Mouse (Mus musculus): ENCODE results near the gene Chst1. TPM values are rescaled to one million over a fixed set of nuclear protein-coding genes. Genes with fewer than 3 reads are reported as not detected.

Gene Chst1
- polyA plus RNA-seq, 1 experiment from 2014 or later, result 0.56 TPM

- no peak for ATAC-seq
- no peak overlapping the region for H3K27ac ChIP-seq
- H3K4me3 ChIP-seq, result no peak overlapping the region
- no peaks in the 10 kb centered on the region for H3K36me3 ChIP-seq
- no peak overlapping the region for H3K9ac ChIP-seq
- H3K4me2 ChIP-seq, result no peak overlapping the region
- WGBS (ENCODE audit: insufficient replicate concordance), result 87% methylated on average over 15 of the region's 15 CpGs
- no peaks in the 10 kb centered on the region; the same call in 1 of the 2 replicates for H3K27me3 ChIP-seq (replicated peaks)
- peaks cover 28% of the 10 kb centered on the region for H3K4me1 ChIP-seq
- no peaks in the 10 kb centered on the region for H3K9me3 ChIP-seq (replicated peaks)
Measured at GRCm38 (mm10) chr2:92613645-92614044, 14.1 kb downstream of the Chst1 start.

GRCm38 (mm10) chr2:92614106-92614505 is 14.6 kb downstream of the Chst1 start:
- H3K27ac ChIP-seq, result no peak overlapping the region
- H3K4me3 ChIP-seq, result no peak overlapping the region
- no peaks in the 10 kb centered on the region for H3K36me3 ChIP-seq
- WGBS (ENCODE audit: insufficient replicate concordance), result 72% methylated on average over 14 of the region's 14 CpGs
- H3K4me1 ChIP-seq, result peaks cover 28% of the 10 kb centered on the region
- no peaks in the 10 kb centered on the region for H3K9me3 ChIP-seq (replicated peaks)
- no peak for ATAC-seq
- H3K27me3 ChIP-seq (replicated peaks), result no peaks in the 10 kb centered on the region; the same call in 1 of the 2 replicates
- no peak overlapping the region for H3K9ac ChIP-seq
- H3K4me2 ChIP-seq, result no peak overlapping the region

GRCm38 (mm10) chr2:92617077-92617756 is 17.7 kb downstream of the Chst1 start:
- no peaks in the 10 kb centered on the region for H3K36me3 ChIP-seq
- H3K4me2 ChIP-seq, result peak overlapping the region; percentile 15; the same call in 1 of the 2 replicates
- H3K4me3 ChIP-seq, result no peak overlapping the region
- H3K27me3 ChIP-seq (replicated peaks), result no peaks in the 10 kb centered on the region; the same call in 1 of the 2 replicates
- H3K9ac ChIP-seq, result no peak overlapping the region
- H3K27ac ChIP-seq, result no peak overlapping the region
- peak; percentile 82 for ATAC-seq
- no peaks in the 10 kb centered on the region for H3K9me3 ChIP-seq (replicated peaks)
- H3K4me1 ChIP-seq, result peaks cover 24% of the 10 kb centered on the region
- WGBS (ENCODE audit: insufficient replicate concordance), result 37% methylated on average over 16 of the region's 16 CpGs

- Histone ChIP-seq H3K27ac (no peak overlapping the region), H3K4me1 (peaks cover 24% of the 10 kb centered on the region), H3K9me3 (replicated peaks) (no peaks in the 10 kb centered on the region), H3K9ac (no peak overlapping the region), H3K36me3 (no peaks in the 10 kb centered on the region), H3K4me3 (no peak overlapping the region), H3K4me2 (no peak overlapping the region), H3K27me3 (replicated peaks) (no peaks in the 10 kb centered on the region; the same call in 1 of the 2 replicates)
- no peak for ATAC-seq
- 50% methylated on average over 6 of the region's 6 CpGs for WGBS (ENCODE audit: insufficient replicate concordance)
Measured at GRCm38 (mm10) chr2:92618016-92618415, 18.5 kb downstream of the Chst1 start.

- Histone ChIP-seq H3K9me3 (replicated peaks) (no peaks in the 10 kb centered on the region), H3K4me3 (no peak overlapping the region), H3K27me3 (replicated peaks) (0 out of 2 replicates have a peak, but pooled peaks cover 7% of the 10 kb centered on the region), H3K9ac (no peak overlapping the region), H3K4me1 (no peaks in the 10 kb centered on the region), H3K4me2 (no peak overlapping the region), H3K36me3 (no peaks in the 10 kb centered on the region), H3K27ac (no peak overlapping the region)
- ATAC-seq, result no peak
- WGBS (ENCODE audit: insufficient replicate concordance), result 63% methylated on average over 2 of the region's 2 CpGs
Measured at GRCm38 (mm10) chr2:92627633-92628032, 28.1 kb downstream of the Chst1 start.

- H3K9me3 ChIP-seq (replicated peaks), result no peaks in the 10 kb centered on the region
- H3K27me3 ChIP-seq (replicated peaks), result 0 out of 2 replicates have a peak, but pooled peaks cover 7% of the 10 kb centered on the region
- WGBS (ENCODE audit: insufficient replicate concordance), result 76% methylated on average over 11 of the region's 11 CpGs
- H3K36me3 ChIP-seq, result no peaks in the 10 kb centered on the region
- no peaks in the 10 kb centered on the region for H3K4me1 ChIP-seq
- H3K4me3 ChIP-seq, result no peak overlapping the region
- no peak overlapping the region for H3K9ac ChIP-seq
- no peak overlapping the region for H3K4me2 ChIP-seq
- no peak for ATAC-seq
- H3K27ac ChIP-seq, result no peak overlapping the region
Measured at GRCm38 (mm10) chr2:92630799-92631198, 31.3 kb downstream of the Chst1 start.

GRCm38 (mm10) chr2:92632027-92632426 is 32.5 kb downstream of the Chst1 start:
- ATAC-seq, result no peak
- 65% methylated on average over 1 of the region's 1 CpGs for WGBS (ENCODE audit: insufficient replicate concordance)
- H3K4me3 ChIP-seq, result no peak overlapping the region

GRCm38 (mm10) chr2:92640555-92640954 is 41.0 kb downstream of the Chst1 start:
- H3K4me2 ChIP-seq, result peak overlapping the region; percentile 28
- no peak overlapping the region for H3K4me3 ChIP-seq
- H3K9ac ChIP-seq, result no peak overlapping the region
- 0 out of 2 replicates have a peak, but pooled peaks cover 3% of the 10 kb centered on the region for H3K27me3 ChIP-seq (replicated peaks)
- WGBS (ENCODE audit: insufficient replicate concordance), result 5% methylated on average over 8 of the region's 8 CpGs
- no peaks in the 10 kb centered on the region for H3K9me3 ChIP-seq (replicated peaks)
- no peaks in the 10 kb centered on the region for H3K36me3 ChIP-seq
- H3K27ac ChIP-seq, result no peak overlapping the region
- peak; percentile 73 for ATAC-seq
- H3K4me1 ChIP-seq, result peaks cover 12% of the 10 kb centered on the region

More at GRCm38 (mm10) chr2:92632027-92632426, 32.5 kb downstream of the Chst1 start:
- Histone ChIP-seq H3K27ac (no peak overlapping the region), H3K9me3 (replicated peaks) (no peaks in the 10 kb centered on the region), H3K9ac (no peak overlapping the region), H3K27me3 (replicated peaks) (0 out of 2 replicates have a peak, but pooled peaks cover 7% of the 10 kb centered on the region), H3K4me2 (no peak overlapping the region), H3K4me1 (no peaks in the 10 kb centered on the region), H3K36me3 (no peaks in the 10 kb centered on the region)

- Histone ChIP-seq H3K36me3 (no peaks in the 10 kb centered on the region), H3K4me2 (no peak overlapping the region), H3K27ac (no peak overlapping the region), H3K4me3 (no peak overlapping the region), H3K27me3 (replicated peaks) (0 out of 2 replicates have a peak, but pooled peaks cover 3% of the 10 kb centered on the region), H3K9ac (no peak overlapping the region), H3K9me3 (replicated peaks) (no peaks in the 10 kb centered on the region), H3K4me1 (peaks cover 32% of the 10 kb centered on the region)
- no peak for ATAC-seq
- 58% methylated on average over 7 of the region's 7 CpGs for WGBS (ENCODE audit: insufficient replicate concordance)
Measured at GRCm38 (mm10) chr2:92645282-92646037, 46.0 kb downstream of the Chst1 start.

- ATAC-seq, result peak; percentile 85
- H3K9ac ChIP-seq, result no peak overlapping the region
- 28% methylated on average over 5 of the region's 5 CpGs for WGBS (ENCODE audit: insufficient replicate concordance)
- H3K27me3 ChIP-seq (replicated peaks), result no peaks in the 10 kb centered on the region
- H3K27ac ChIP-seq, result peak overlapping the region; percentile 6; the same call in 1 of the 2 replicates
- peak overlapping the region; percentile 17; the same call in 1 of the 2 replicates for H3K4me2 ChIP-seq
- H3K4me3 ChIP-seq, result no peak overlapping the region
- H3K36me3 ChIP-seq, result no peaks in the 10 kb centered on the region
- peaks cover 31% of the 10 kb centered on the region for H3K4me1 ChIP-seq
- no peaks in the 10 kb centered on the region for H3K9me3 ChIP-seq (replicated peaks)
Measured at GRCm38 (mm10) chr2:92649154-92649801, 49.8 kb downstream of the Chst1 start.

GRCm38 (mm10) chr2:92650428-92650827 is 50.9 kb downstream of the Chst1 start:
- H3K4me2 ChIP-seq, result no peak overlapping the region
- no peak overlapping the region for H3K4me3 ChIP-seq
- no peaks in the 10 kb centered on the region for H3K36me3 ChIP-seq
- no peaks in the 10 kb centered on the region for H3K9me3 ChIP-seq (replicated peaks)
- peaks cover 26% of the 10 kb centered on the region for H3K4me1 ChIP-seq
- H3K9ac ChIP-seq, result no peak overlapping the region
- H3K27me3 ChIP-seq (replicated peaks), result no peaks in the 10 kb centered on the region
- ATAC-seq, result no peak
- no peak overlapping the region for H3K27ac ChIP-seq
- 27% methylated on average over 1 of the region's 1 CpGs for WGBS (ENCODE audit: insufficient replicate concordance)
